Mouse (Mus musculus) ES-E14 (cell line): ENCODE results near the gene 2700081O15Rik. TPM values are rescaled to one million over a fixed set of nuclear protein-coding genes. Genes with fewer than 3 reads are reported as not detected.
A peak's percentile ranks its signal among the peaks of the same experiment; 100 is the strongest.

ENCODE experiments used
- DNase-seq: peaks from one replicate; pipeline ENCODE4 v3.0.0-alpha.2; 2013; ENCODE audit warnings: low read depth, low spot score
- H3K27ac ChIP-seq: 2 replicates; pipeline ENCODE4 v1.5.1; 2012; ENCODE audit warnings: low read depth, mild to moderate bottlenecking, low read length, moderate library complexity, mixed read lengths; ENCODE audit not compliant: poor library complexity, insufficient read depth, severe bottlenecking
- H3K36me3 ChIP-seq: 2 replicates; pipeline ENCODE4 v1.6.1; 2012; ENCODE audit warnings: mild to moderate bottlenecking, low read length, moderate library complexity, mixed read lengths; ENCODE audit not compliant: control insufficient read depth, poor library complexity, insufficient read depth, severe bottlenecking
- H3K4me1 ChIP-seq, 2 experiments: fragments of 150-350 bp in 1 of 2; sonication (generic) in 1 of 2; 2 replicates each; pipeline ENCODE4 v1.6.1; 2012; ENCODE audit warnings: low read length in 2 of 2, mild to moderate bottlenecking in 1 of 2, mixed read lengths in 1 of 2; ENCODE audit not compliant: control insufficient read depth in 2 of 2, insufficient read depth in 2 of 2, poor library complexity in 1 of 2
- H3K4me3 ChIP-seq, 2 experiments: fragments of 150-350 bp in 1 of 2; sonication (generic) in 1 of 2; 2 replicates each; pipeline ENCODE4 v1.5.1; 2012; ENCODE audit warnings: low read length in 2 of 2, low read depth in 1 of 2, mild to moderate bottlenecking in 1 of 2, mixed read lengths in 1 of 2; ENCODE audit not compliant: insufficient read depth in 1 of 2, poor library complexity in 1 of 2, severe bottlenecking in 1 of 2
- H3K9ac ChIP-seq: 2 replicates; pipeline ENCODE4 v1.6.1; 2012; ENCODE audit warnings: low read depth, mild to moderate bottlenecking, low read length, mixed read lengths; ENCODE audit not compliant: poor library complexity, insufficient read depth, severe bottlenecking
- H3K9me3 ChIP-seq: fragments of 150-350 bp; sonication (generic); 2 replicates; pipeline ENCODE4 v1.6.1; 2012; ENCODE audit warnings: low read depth, mild to moderate bottlenecking, low read length; ENCODE audit not compliant: control insufficient read depth, insufficient read depth
- CHD2 ChIP-seq: IDR thresholded peaks from 2 replicates; pipeline ENCODE4 v1.6.1; 2014; ENCODE audit warnings: mild to moderate bottlenecking, low read depth, low read length, inconsistent platforms
- HCFC1 ChIP-seq: IDR thresholded peaks from 2 replicates; pipeline ENCODE4 v1.6.1; 2012; ENCODE audit warnings: low read length, inconsistent platforms, borderline replicate concordance; ENCODE audit not compliant: insufficient read depth
- MAFK ChIP-seq: IDR thresholded peaks from 2 replicates; pipeline ENCODE4 v1.6.1; 2014; ENCODE audit warnings: mild to moderate bottlenecking, low read depth, low read length, inconsistent platforms; ENCODE audit not compliant: insufficient read depth
- ZC3H11A ChIP-seq: IDR thresholded peaks from 2 replicates; pipeline ENCODE4 v1.6.1; 2012; ENCODE audit warnings: low read depth, mild to moderate bottlenecking, inconsistent platforms, low read length, borderline replicate concordance
- ZNF384 ChIP-seq: IDR thresholded peaks from 2 replicates; pipeline ENCODE4 v1.6.1; 2012; ENCODE audit warnings: low read depth, low read length, inconsistent platforms
- in situ Hi-C, 2 experiments: fragments of 600-800 bp; cut with MboI; formaldehyde crosslinking; loops; one replicate each; pipeline ENCODE4 v1.15.1; 2025; ENCODE audit warnings: low sequenced_read_pairs in 2 of 2, inconsistent platforms in 1 of 2; ENCODE audit not compliant: unreplicated experiment in 2 of 2
- total RNA-seq: library from RNA; depleted of rRNA; stranded (reverse); fragments of 300-350 nt; gene quantifications from 2 replicates; pipeline ENCODE4 v1.2.3, GENCODE M21; 2012

Gene 2700081O15Rik
- total RNA-seq, 1 experiment: 28.3 TPM

DNA sequence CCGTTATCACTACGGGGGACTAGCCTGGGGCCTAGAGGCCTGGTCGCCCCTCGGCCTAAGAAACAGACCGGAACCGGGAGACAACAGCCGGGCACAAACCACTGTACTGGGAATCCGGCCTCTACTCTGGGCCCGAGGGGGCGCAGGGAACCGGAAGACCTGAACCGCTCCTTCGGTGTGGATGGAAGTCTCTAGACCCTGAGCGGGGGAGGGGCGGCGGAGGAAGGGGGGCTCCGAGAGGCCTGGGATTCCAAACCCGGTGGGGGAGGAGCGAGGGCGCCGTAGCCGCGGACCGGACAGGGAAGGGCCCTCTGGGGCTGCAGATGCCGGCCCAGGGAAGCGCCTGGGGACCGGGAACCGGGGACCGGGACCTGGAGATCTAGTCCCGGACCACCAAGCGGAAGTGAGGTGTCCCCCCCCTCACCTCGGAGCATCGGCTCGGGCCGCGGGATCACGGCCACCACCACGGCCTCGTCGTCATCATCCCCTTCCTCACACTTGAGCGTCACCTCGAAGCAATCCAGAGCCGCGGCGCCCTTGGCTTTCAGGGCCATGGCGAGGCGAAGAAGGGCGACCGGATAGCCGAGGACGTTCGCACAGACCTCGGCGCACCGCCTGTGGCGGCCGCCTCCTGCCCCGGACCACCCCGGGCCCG, 35.0 kb upstream of the 2700081O15Rik start:
- Histone ChIP-seq H3K27ac (peak overlapping the region; percentile 73), H3K9me3 (no peaks in the 10 kb centered on the region), H3K36me3 (peaks cover 2% of the 10 kb centered on the region), H3K9ac (peak overlapping the region; percentile 92), H3K4me1 (peaks cover 3 to 14% of the 10 kb centered on the region in 2 experiments; a peak in 2 of 4 replicates), H3K4me3 (peak overlapping the region; percentile 79 to 84)
- TF ChIP-seq CHD2 (no peak), HCFC1 (no peak), MAFK (no peak), ZNF384 (no peak), ZC3H11A (no peak)
- in situ Hi-C loops: no loop called here
- no peak for DNase-seq

DNA sequence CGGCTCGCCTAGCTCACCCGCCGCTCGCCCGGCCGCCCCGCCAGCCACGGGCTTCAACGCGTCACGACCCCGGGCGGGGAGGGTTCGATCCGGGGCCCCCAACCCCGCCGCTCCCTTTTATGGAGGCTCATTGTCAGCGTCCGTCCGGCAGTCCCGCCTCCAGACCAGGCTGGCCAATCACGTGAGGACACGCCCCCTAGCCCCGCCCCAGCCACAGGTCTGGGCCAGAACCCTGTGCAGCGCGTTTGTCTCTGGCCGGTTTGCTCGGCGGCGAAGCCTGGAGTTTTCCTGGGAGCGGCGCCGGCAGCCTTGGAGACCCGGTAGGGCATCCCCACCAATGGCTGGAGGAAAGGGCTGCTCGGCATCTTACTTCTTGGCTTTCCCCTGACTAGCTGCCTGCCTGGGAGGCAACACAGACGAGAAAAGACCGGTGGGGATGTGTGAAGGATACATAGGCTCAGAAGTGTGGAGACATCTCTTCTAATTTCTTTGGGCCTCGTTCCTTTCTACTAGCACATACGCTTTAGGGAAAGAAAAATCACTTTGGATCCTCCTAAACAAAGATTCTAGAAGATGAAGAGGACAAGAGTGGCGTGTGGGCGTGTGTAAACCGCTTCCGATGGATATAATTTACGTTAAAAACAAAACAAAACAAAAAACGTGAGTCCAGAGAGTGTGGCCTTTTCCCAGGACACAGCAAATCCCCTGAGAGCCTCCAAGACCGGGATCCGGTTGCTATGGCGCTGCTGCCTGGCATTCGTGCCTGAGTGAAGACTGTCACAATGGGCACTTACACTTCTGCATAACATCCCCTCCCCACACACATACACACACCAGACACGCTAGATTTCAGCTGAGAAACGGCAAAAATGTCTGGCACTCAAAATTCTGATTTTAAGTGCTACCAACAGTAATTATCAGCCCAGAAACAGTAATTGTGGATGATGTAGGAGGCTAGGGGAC, 34.2 kb upstream of the 2700081O15Rik start, which contains the start of gene Spindoc:
Spindoc (minus strand) TSS at position 92 of the 963 bp plus-strand sequence.
- Histone ChIP-seq H3K27ac (peak within 1 kb of the TSS; percentile 73), H3K4me3 (peak within 1 kb of the TSS; percentile 79 to 84), H3K9me3 (no peaks in the 10 kb centered on the region), H3K9ac (peak within 1 kb of the TSS; percentile 92), H3K36me3 (peaks cover 2% of the 10 kb centered on the region), H3K4me1 (peaks cover 3 to 14% of the 10 kb centered on the region in 2 experiments; a peak in 2 of 4 replicates)
- TF ChIP-seq CHD2: no peak
- no peak for TF ChIP-seq ZC3H11A
- no peak for TF ChIP-seq ZNF384
- TF ChIP-seq HCFC1: no peak
- no peak for TF ChIP-seq MAFK
- DNase-seq: peak; percentile 90
- in situ Hi-C loops: no loop called here

DNA sequence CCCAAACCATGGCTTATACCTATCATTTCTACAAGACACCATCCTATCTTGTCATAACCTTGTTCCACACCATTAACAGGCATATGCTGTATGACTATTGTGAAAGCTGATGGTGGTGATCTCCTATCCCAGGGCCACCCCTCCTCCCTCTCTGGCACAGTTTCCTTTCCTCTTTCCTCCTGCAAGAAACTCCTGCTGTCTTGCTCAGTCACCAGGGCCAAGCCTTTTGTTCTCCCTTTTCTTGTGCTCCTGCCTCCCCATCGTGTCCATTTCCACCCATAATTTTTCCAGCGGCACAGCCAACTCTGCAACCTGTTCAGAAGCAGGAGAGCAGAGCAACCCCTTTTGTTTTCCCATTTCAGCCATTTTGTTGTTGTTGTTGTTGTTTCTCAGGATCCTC, 31.4 kb upstream of the 2700081O15Rik start:
- H3K4me1 ChIP-seq: peaks cover 3 to 19% of the 10 kb centered on the region in 2 experiments; a peak in 2 of 4 replicates
- DNase-seq: no peak
- H3K9ac ChIP-seq: no peak overlapping the region; the same call in 1 of the 2 replicates
- TF ChIP-seq HCFC1 (no peak), ZNF384 (no peak), MAFK (no peak), ZC3H11A (no peak), CHD2 (no peak)
- H3K9me3 ChIP-seq: no peaks in the 10 kb centered on the region
- no peaks in the 10 kb centered on the region for H3K36me3 ChIP-seq
- H3K4me3 ChIP-seq: no peak overlapping the region
- in situ Hi-C loops: no loop called here
- H3K27ac ChIP-seq: peak overlapping the region; percentile 77

GRCm38 (mm10) chr19:7388488-7388887, 28.9 kb upstream of the 2700081O15Rik start:
- H3K9me3 ChIP-seq: no peaks in the 10 kb centered on the region
- no peak overlapping the region for H3K4me3 ChIP-seq
- no peak for DNase-seq
- no peaks in the 10 kb centered on the region for H3K36me3 ChIP-seq
- in situ Hi-C loops: no loop called here
- H3K9ac ChIP-seq: no peak overlapping the region
- peak overlapping the region; percentile 40; the same call in 1 of the 2 replicates for H3K27ac ChIP-seq
- TF ChIP-seq HCFC1 (no peak), ZC3H11A (no peak), ZNF384 (peak; percentile 96), MAFK (no peak), CHD2 (no peak)
- peaks cover 3 to 15% of the 10 kb centered on the region in 2 experiments; a peak in 2 of 4 replicates for H3K4me1 ChIP-seq
